27 mouse cellular contexts compared by ENCODE assay signal in the genomic region with DNA sequence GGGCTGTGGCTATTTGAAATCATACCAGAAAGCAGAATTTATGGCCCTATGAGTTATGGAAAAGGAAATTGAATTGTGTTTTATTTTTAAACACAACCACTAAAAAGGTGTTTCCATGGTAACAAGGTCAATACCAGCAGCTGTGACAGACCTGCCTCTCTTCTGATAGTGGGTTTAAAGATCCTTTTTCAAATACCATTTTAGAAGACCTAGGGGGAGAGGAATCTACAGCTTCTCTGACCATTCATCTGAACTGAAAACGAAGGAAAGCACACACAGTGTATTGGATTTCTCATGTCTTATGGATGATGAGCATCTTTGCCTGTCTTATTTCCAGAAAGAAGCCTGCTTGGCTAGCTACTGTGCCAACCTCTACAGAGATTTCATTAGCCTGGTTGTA. TPM values are rescaled to one million over a fixed set of nuclear protein-coding genes. Genes with fewer than 3 reads are reported as not detected.
DNase-seq lines count a peak whose midpoint lies in the region; ATAC-seq and TF ChIP-seq lines count a peak whose summit lies in the region.
"Had no signal": no experiment of that assay in that cellular context is flagged by ENCODE, and none has a peak within 500 bp of the region (broad histone marks: within the 10 kb centered on the region; RNA-seq: fewer than 3 reads in every experiment).

No protein-coding gene starts in this region.

- no peaks in the 10 kb centered on the region for H3K9me3 ChIP-seq in limb, embryonic 14.5 days (ENCODE audit: control insufficient read depth, low read length)
- no peaks in the 10 kb centered on the region for H3K9me3 ChIP-seq in limb, embryonic 10.5 days (replicated peaks)
- no peaks in the 10 kb centered on the region for H3K9me3 ChIP-seq in midbrain, embryonic 15.5 days
- no peaks in the 10 kb centered on the region for H3K9me3 ChIP-seq in lung, postnatal 0 days (ENCODE audit: low read length)
- H3K9me3 ChIP-seq: forebrain, embryonic 15.5 days; hindbrain, embryonic 12.5 days; limb, embryonic 15.5 days; liver, embryonic 13.5 days; stomach, embryonic 15.5 days had no signal

- TF ChIP-seq EP300 in lung, postnatal 0 days (IDR thresholded peaks at IDR 0.05) = no peak

- peaks cover 4% of the 10 kb centered on the region; the same call in 1 of the 2 replicates for H3K4me1 ChIP-seq in limb, embryonic 14.5 days (ENCODE audit: control insufficient read depth, insufficient read depth, low read length)
- H3K4me1 ChIP-seq in limb, embryonic 10.5 days = peaks cover 8% of the 10 kb centered on the region
- peaks cover 11% of the 10 kb centered on the region; the same call in 1 of the 2 replicates for H3K4me1 ChIP-seq in midbrain, embryonic 15.5 days
- no peaks in the 10 kb centered on the region for H3K4me1 ChIP-seq in lung, postnatal 0 days (ENCODE audit: insufficient read depth, low read depth, low read length)
- H3K4me1 ChIP-seq: forebrain, embryonic 15.5 days; hindbrain, embryonic 12.5 days; limb, embryonic 15.5 days; liver, embryonic 13.5 days; stomach, embryonic 15.5 days had no signal

- no peaks in the 10 kb centered on the region for H3K36me3 ChIP-seq in limb, embryonic 14.5 days (ENCODE audit: control insufficient read depth, insufficient read depth, low read length)
- H3K36me3 ChIP-seq in limb, embryonic 10.5 days = no peaks in the 10 kb centered on the region
- H3K36me3 ChIP-seq in midbrain, embryonic 15.5 days (replicated peaks) = no peaks in the 10 kb centered on the region
- no peaks in the 10 kb centered on the region for H3K36me3 ChIP-seq in lung, postnatal 0 days (ENCODE audit: insufficient read depth, low read length)
- H3K36me3 ChIP-seq: forebrain, embryonic 15.5 days; hindbrain, embryonic 12.5 days; limb, embryonic 15.5 days; liver, embryonic 13.5 days; stomach, embryonic 15.5 days had no signal

- 0 out of 2 replicates have a peak overlapping the region, but pooled peaks have one; percentile 8 for H3K27ac ChIP-seq in limb, embryonic 14.5 days (replicated peaks; ENCODE audit: low read depth, low read length)
- H3K27ac ChIP-seq in limb, embryonic 10.5 days = no peak overlapping the region
- peak overlapping the region; percentile 72 for H3K27ac ChIP-seq in midbrain, embryonic 15.5 days
- H3K27ac ChIP-seq in lung, postnatal 0 days (ENCODE audit: low read length) = no peak overlapping the region
- H3K27ac ChIP-seq: forebrain, embryonic 15.5 days; hindbrain, embryonic 12.5 days; limb, embryonic 15.5 days; liver, embryonic 13.5 days; stomach, embryonic 15.5 days had no signal

- ATAC-seq in limb, embryonic 14.5 days (ENCODE audit: low FRiP score, low read depth) = no peak; the same call in 1 of the 2 replicates
- peak; percentile 68 for ATAC-seq in midbrain, embryonic 15.5 days (replicated peaks)
- ATAC-seq in lung, postnatal 0 days = no peak
- ATAC-seq: forebrain, embryonic 15.5 days had no signal

- no peaks in the 10 kb centered on the region for H3K27me3 ChIP-seq in limb, embryonic 14.5 days (ENCODE audit: control insufficient read depth, insufficient read depth, low read length)
- no peaks in the 10 kb centered on the region for H3K27me3 ChIP-seq in limb, embryonic 10.5 days (ENCODE audit: low read depth, poor library complexity, severe bottlenecking)
- H3K27me3 ChIP-seq in midbrain, embryonic 15.5 days (replicated peaks) = no peaks in the 10 kb centered on the region
- H3K27me3 ChIP-seq in lung, postnatal 0 days (replicated peaks; ENCODE audit: insufficient read depth, low read length) = no peaks in the 10 kb centered on the region
- H3K27me3 ChIP-seq: forebrain, embryonic 15.5 days; hindbrain, embryonic 12.5 days; limb, embryonic 15.5 days; liver, embryonic 13.5 days; stomach, embryonic 15.5 days had no signal

- H3K4me2 ChIP-seq in limb, embryonic 14.5 days (replicated peaks; ENCODE audit: low read depth, low read length, severe bottlenecking) = no peak overlapping the region
- no peak overlapping the region for H3K4me2 ChIP-seq in midbrain, embryonic 15.5 days
- no peak overlapping the region for H3K4me2 ChIP-seq in lung, postnatal 0 days (replicated peaks; ENCODE audit: low read depth, low read length)
- H3K4me2 ChIP-seq: forebrain, embryonic 15.5 days; hindbrain, embryonic 12.5 days; limb, embryonic 15.5 days; liver, embryonic 13.5 days; stomach, embryonic 15.5 days had no signal

- no peak overlapping the region for H3K9ac ChIP-seq in limb, embryonic 14.5 days (ENCODE audit: low read depth, low read length, severe bottlenecking)
- no peak overlapping the region for H3K9ac ChIP-seq in midbrain, embryonic 15.5 days
- H3K9ac ChIP-seq in lung, postnatal 0 days (replicated peaks; ENCODE audit: low read depth) = no peak overlapping the region
- H3K9ac ChIP-seq: forebrain, embryonic 15.5 days; hindbrain, embryonic 12.5 days; limb, embryonic 15.5 days; liver, embryonic 13.5 days; stomach, embryonic 15.5 days had no signal

- DNase-seq in limb, embryonic 14.5 days (ENCODE audit: low spot score) = peak; percentile 36
- no peak for DNase-seq in limb, embryonic 10.5 days (ENCODE audit: low spot score)
- DNase-seq in CD4-positive helper T cell, adult 2 months (ENCODE audit: low read depth, low spot score) = peak; percentile 22
- peak; percentile 49 for DNase-seq in brain, embryonic 14.5 days (ENCODE audit: low read depth)
- DNase-seq in T-cell, adult 2 months (ENCODE audit: low spot score) = no peak
- DNase-seq in lung, postnatal 0 days (ENCODE audit: low spot score) = no peak
- DNase-seq in adrenal gland, adult 18-20 months (ENCODE audit: low spot score in 2 of 2) = no peak
- DNase-seq: adrenal gland, postnatal 10 days; cerebellum, adult 11 months; cerebellum, adult 9-10 months; cerebellum, postnatal 36 days; gastrocnemius, postnatal 10 days; kidney, adult 11 months; kidney, postnatal 25 days; liver, embryonic 13.5 days; lung, adult 18-20 months; lung, postnatal 14 days; retina, postnatal 1 day; right cerebral cortex, postnatal 14 days had no signal

- TF ChIP-seq POLR2A in limb, embryonic 14.5 days (IDR thresholded peaks at IDR 0.05; ENCODE audit: borderline replicate concordance, extremely low read depth, insufficient read depth, insufficient read length) = no peak
- TF ChIP-seq POLR2A in brain, embryonic 14.5 days (IDR thresholded peaks at IDR 0.05; ENCODE audit: borderline replicate concordance, extremely low read depth, insufficient read depth, insufficient read length, poor library complexity, severe bottlenecking) = no peak

- no peak overlapping the region for H3K4me3 ChIP-seq in limb, embryonic 14.5 days (replicated peaks; ENCODE audit: low read length)
- no peak overlapping the region for H3K4me3 ChIP-seq in limb, embryonic 10.5 days
- no peak overlapping the region for H3K4me3 ChIP-seq in midbrain, embryonic 15.5 days
- no peak overlapping the region for H3K4me3 ChIP-seq in lung, postnatal 0 days (ENCODE audit: low read depth, low read length)
- H3K4me3 ChIP-seq: forebrain, embryonic 15.5 days; hindbrain, embryonic 12.5 days; limb, embryonic 15.5 days; liver, embryonic 13.5 days; stomach, embryonic 15.5 days had no signal

- TF ChIP-seq CTCF in brain, embryonic 14.5 days (IDR thresholded peaks at IDR 0.05; ENCODE audit: borderline replicate concordance, extremely low read depth, insufficient read depth, insufficient read length) = no peak
- no peak for TF ChIP-seq CTCF in lung, postnatal 0 days (IDR thresholded peaks at IDR 0.05)

- 58% methylated on average over 1 of the region's 1 CpGs for WGBS in limb, embryonic 14.5 days
- 95% methylated on average over 1 of the region's 1 CpGs for WGBS in limb, embryonic 10.5 days
- 48% methylated on average over 1 of the region's 1 CpGs for WGBS in midbrain, embryonic 15.5 days
- WGBS in lung, postnatal 0 days = 53% methylated on average over 1 of the region's 1 CpGs

RNA-seq across cellular contexts. Expression of gene Slc38a11, which starts 16.9 kb away (rescaled TPM):
- polyA plus RNA-seq in limb, embryonic 14.5 days (2012; rRNA removed) = 0.11 and 0.18 TPM in 2 replicates
- polyA plus RNA-seq in limb, embryonic 14.5 days (2014; fragmentation: Nextera tagmentation; extraction: Ambion mirVana) = 0.36 and 0.43 TPM in 2 replicates
- not detected in 2 replicates for polyA plus RNA-seq in limb, embryonic 10.5 days (2016; fragmentation: Nextera tagmentation; extraction: Ambion mirVana)
- 0.57 and 1.1 TPM in 2 replicates for polyA plus RNA-seq in brain, embryonic 14.5 days (2012; rRNA removed)
- 0.93 and 1.0 TPM in 2 replicates for polyA plus RNA-seq in midbrain, embryonic 15.5 days (2015; fragmentation: Nextera tagmentation; extraction: Ambion mirVana)
- 0.23 and 0.51 TPM in 2 replicates for polyA plus RNA-seq in lung, postnatal 0 days (2015; fragmentation: Nextera tagmentation; extraction: Ambion mirVana)
- 10 to 100 TPM; 22.0 to 22.6 TPM for total RNA-seq in adrenal gland, adult 18-20 months (2021)
- total RNA-seq: megakaryocyte progenitor cell, adult 5-6 weeks had no signal
- polyA plus RNA-seq: embryonic facial prominence, embryonic 11.5 days; heart, embryonic 14.5 days; liver, embryonic 13.5 days had no signal

Comparison
In these comparisons a context has a peak if more than half of its experiments do, and no peak if none do; other contexts are left out.
1. DNase-seq: peak in limb, embryonic 14.5 days (single experiment), CD4-positive helper T cell, adult 2 months (single experiment) and brain, embryonic 14.5 days (single experiment); none in limb, embryonic 10.5 days (single experiment), T-cell, adult 2 months (single experiment), lung, postnatal 0 days (single experiment) and adrenal gland, adult 18-20 months (0 of 2).
2. H3K27ac ChIP-seq: peak in limb, embryonic 14.5 days (single experiment) and midbrain, embryonic 15.5 days (single experiment); none in limb, embryonic 10.5 days (single experiment) and lung, postnatal 0 days (single experiment).